Mouse (Mus musculus) MEL (cell line): ENCODE data around the gene Ak3. TPM values are rescaled to one million over a fixed set of nuclear protein-coding genes. Genes with fewer than 3 reads are reported as not detected.

ENCODE experiments used
- DNase-seq: peaks from one replicate; pipeline ENCODE4 v3.0.0; 2011; ENCODE audit warnings: low read depth, low spot score
- H3K27ac ChIP-seq: 2 replicates; pipeline ENCODE4 v1.5.1; 2012; ENCODE audit warnings: low read depth, mild to moderate bottlenecking, control low read depth, low read length, moderate library complexity; ENCODE audit not compliant: control insufficient read depth
- H3K27me3 ChIP-seq, 2 experiments: fragments of 150-350 bp in 1 of 2; sonication (generic) in 1 of 2; 2 replicates each; pipeline ENCODE4 v1.6.1; 2012; ENCODE audit warnings: low read length in 2 of 2, mild to moderate bottlenecking in 2 of 2, improper control_type of control experiment in 1 of 2, moderate library complexity in 1 of 2; ENCODE audit not compliant: insufficient read depth in 2 of 2, control insufficient read depth in 1 of 2
- H3K36me3 ChIP-seq, 2 experiments: 2 replicates each; pipeline ENCODE4 v1.6.1; 2012 to 2014; ENCODE audit warnings: low read length in 2 of 2, improper control_type of control experiment in 1 of 2, inconsistent platforms in 1 of 2, mild to moderate bottlenecking in 1 of 2; ENCODE audit not compliant: insufficient read depth in 2 of 2, control insufficient read depth in 1 of 2
- H3K4me1 ChIP-seq, 2 experiments: fragments of 150-350 bp in 1 of 2; sonication (generic) in 1 of 2; 2 replicates each; pipeline ENCODE4 v1.6.1; 2012; ENCODE audit warnings: low read length in 2 of 2, improper control_type of control experiment in 1 of 2, mild to moderate bottlenecking in 1 of 2; ENCODE audit not compliant: insufficient read depth in 2 of 2, control insufficient read depth in 1 of 2
- H3K4me3 ChIP-seq, 2 experiments: fragments of 150-350 bp in 1 of 2; sonication (generic) in 1 of 2; 2 replicates each; pipeline ENCODE4 v1.5.1; 2012; ENCODE audit warnings: low read depth in 2 of 2, low read length in 2 of 2, mild to moderate bottlenecking in 2 of 2, moderate library complexity in 2 of 2, control low read depth in 1 of 2, improper control_type of control experiment in 1 of 2; ENCODE audit not compliant: control insufficient read depth in 1 of 2, insufficient read depth in 1 of 2
- H3K79me2 ChIP-seq: 2 replicates; pipeline ENCODE4 v1.6.1; 2012; ENCODE audit warnings: mild to moderate bottlenecking, low read length, moderate library complexity; ENCODE audit not compliant: control insufficient read depth, poor library complexity, insufficient read depth
- H3K9ac ChIP-seq: 2 replicates; pipeline ENCODE4 v1.6.1; 2012; ENCODE audit warnings: low read depth, mild to moderate bottlenecking, control low read depth, low read length, moderate library complexity; ENCODE audit not compliant: control insufficient read depth, poor library complexity, severe bottlenecking
- H3K9me3 ChIP-seq: fragments of 150-350 bp; sonication (generic); replicated peaks from 2 replicates; pipeline ENCODE4 v1.6.1; 2012; ENCODE audit warnings: mild to moderate bottlenecking, low read length, improper control_type of control experiment, moderate library complexity; ENCODE audit not compliant: insufficient read depth
- BHLHE40 ChIP-seq: IDR thresholded peaks from 2 replicates; pipeline ENCODE4 v1.6.1; 2012; ENCODE audit warnings: low read depth, mild to moderate bottlenecking, inconsistent platforms, low read length, improper control_type of control experiment, borderline replicate concordance
- CHD1 ChIP-seq: IDR thresholded peaks from 2 replicates; pipeline ENCODE4 v1.6.1; 2012; ENCODE audit warnings: low read depth, mild to moderate bottlenecking, inconsistent platforms, low read length, improper control_type of control experiment
- CTCF ChIP-seq, 3 experiments: IDR thresholded peaks in 2 of 3; conservative IDR thresholded peaks in 1 of 3; 2 replicates each; pipeline ENCODE4 v1.5.1; 2011 to 2012; ENCODE audit warnings: low read length in 3 of 3, low read depth in 2 of 3, mild to moderate bottlenecking in 2 of 3, improper control_type of control experiment in 1 of 3, inconsistent platforms in 1 of 3, mixed read lengths in 1 of 3, moderate library complexity in 1 of 3; ENCODE audit not compliant: control insufficient read depth in 1 of 3, insufficient read depth in 1 of 3, poor library complexity in 1 of 3, severe bottlenecking in 1 of 3
- E2F4 ChIP-seq: IDR thresholded peaks from 2 replicates; pipeline ENCODE4 v1.6.1; 2011; ENCODE audit warnings: low read depth, low read length, improper control_type of control experiment, borderline replicate concordance
- ELF1 ChIP-seq: IDR thresholded peaks from 2 replicates; pipeline ENCODE4 v1.6.1; 2014; ENCODE audit warnings: low read depth, mild to moderate bottlenecking, inconsistent platforms, low read length, improper control_type of control experiment, moderate library complexity
- ETS1 ChIP-seq: IDR thresholded peaks from 2 replicates; pipeline ENCODE4 v1.6.1; 2012; ENCODE audit warnings: low read depth, mild to moderate bottlenecking, inconsistent platforms, low read length, improper control_type of control experiment, moderate library complexity
- GABPA ChIP-seq: IDR thresholded peaks from 2 replicates; pipeline ENCODE4 v1.6.1; 2012; ENCODE audit warnings: low read depth, mild to moderate bottlenecking, inconsistent platforms, low read length, improper control_type of control experiment, moderate library complexity
- MXI1 ChIP-seq: IDR thresholded peaks from 2 replicates; pipeline ENCODE4 v1.6.1; 2011; ENCODE audit warnings: mild to moderate bottlenecking, low read depth, low read length, improper control_type of control experiment
- MYC ChIP-seq: IDR thresholded peaks from 2 replicates; pipeline ENCODE4 v1.6.1; 2011; ENCODE audit warnings: low read depth, mild to moderate bottlenecking, low read length, improper control_type of control experiment, moderate library complexity
- POLR2A ChIP-seq, 2 experiments: IDR thresholded peaks; 2 replicates each; pipeline ENCODE4 v1.6.1; 2011 to 2012; ENCODE audit warnings: low read length in 2 of 2, mild to moderate bottlenecking in 2 of 2, control low read depth in 1 of 2, improper control_type of control experiment in 1 of 2, low read depth in 1 of 2, moderate library complexity in 1 of 2; ENCODE audit not compliant: control insufficient read depth in 1 of 2, insufficient read depth in 1 of 2, poor library complexity in 1 of 2
- POLR2AphosphoS2 ChIP-seq: IDR thresholded peaks from 2 replicates; pipeline ENCODE4 v1.6.1; 2011; ENCODE audit warnings: low read length, improper control_type of control experiment
- RAD21 ChIP-seq: IDR thresholded peaks from 2 replicates; pipeline ENCODE4 v1.6.1; 2011; ENCODE audit warnings: mild to moderate bottlenecking, low read depth, low read length, improper control_type of control experiment
- SIN3A ChIP-seq: IDR thresholded peaks from 2 replicates; pipeline ENCODE4 v1.6.1; 2012; ENCODE audit warnings: low read length, improper control_type of control experiment, inconsistent platforms
- SMC3 ChIP-seq: IDR thresholded peaks from 2 replicates; pipeline ENCODE4 v1.6.1; 2011; ENCODE audit warnings: low read depth, low read length, improper control_type of control experiment
- TAL1 ChIP-seq: IDR thresholded peaks from 2 replicates; pipeline ENCODE4 v1.6.1; 2012; ENCODE audit warnings: mild to moderate bottlenecking, inconsistent platforms, low read length, moderate library complexity, mixed read lengths
- TCF12 ChIP-seq: IDR thresholded peaks from 2 replicates; pipeline ENCODE4 v1.6.1; 2014; ENCODE audit warnings: low read depth, mild to moderate bottlenecking, inconsistent platforms, low read length, improper control_type of control experiment, moderate library complexity
- UBTF ChIP-seq: IDR thresholded peaks from 2 replicates; pipeline ENCODE4 v1.6.1; 2012; ENCODE audit warnings: low read depth, mild to moderate bottlenecking, inconsistent platforms, low read length, improper control_type of control experiment, moderate library complexity, borderline replicate concordance; ENCODE audit not compliant: insufficient read depth
- USF1 ChIP-seq: IDR thresholded peaks from 2 replicates; pipeline ENCODE4 v1.6.1; 2014; ENCODE audit warnings: low read depth, mild to moderate bottlenecking, inconsistent platforms, low read length, improper control_type of control experiment, moderate library complexity
- ZKSCAN1 ChIP-seq: IDR thresholded peaks from 2 replicates; pipeline ENCODE4 v1.6.1; 2012; ENCODE audit warnings: low read depth, mild to moderate bottlenecking, inconsistent platforms, low read length, improper control_type of control experiment, moderate library complexity
- polyA plus RNA-seq, 2 experiments: library from polyadenylated mRNA; stranded (reverse) in 1 of 2; unstranded in 1 of 2; fragments of >175 nt in 1 of 2; fragments of >200 nt in 1 of 2; gene quantifications; 2 replicates each; pipeline versions ENCODE4 v1.2.1 to v1.2.4; 2012; ENCODE audit warnings: low replicate concordance in 2 of 2, low read depth in 1 of 2; ENCODE audit not compliant: insufficient read length in 2 of 2, insufficient read depth in 1 of 2, missing spikeins in 1 of 2
- total RNA-seq: library from RNA; depleted of rRNA; stranded (reverse); fragments of 300-350 nt; gene quantifications from 2 replicates; pipeline ENCODE4 v1.2.3, GENCODE M21; 2012

Ak3 gene
- total and polyA plus RNA-seq, 3 experiments, result 47.3 to 86.3 (median 50.0) TPM

GRCm38 (mm10) chr19:29019647-29020046, 28.1 kb downstream of the Ak3 start:
- Histone ChIP-seq H3K4me1 (peaks cover 6 to 11% of the 10 kb centered on the region in 2 experiments), H3K36me3 (peaks cover 12 to 15% of the 10 kb centered on the region in 2 experiments), H3K9ac (no peak overlapping the region), H3K4me3 (no peak overlapping the region), H3K9me3 (no peaks in the 10 kb centered on the region), H3K27me3 (no peaks in the 10 kb centered on the region), H3K27ac (no peak overlapping the region), H3K79me2 (no peaks in the 10 kb centered on the region)
- TF ChIP-seq RAD21 (peak; percentile 24), CTCF (IDR thresholded peaks at IDR 0.05 in 2 of 3, conservative IDR thresholded peaks at IDR 0.05 in 1 of 3; ENCODE audit: control insufficient read depth in 1 of 3, insufficient read depth in 1 of 3, low read depth in 2 of 3, low read length in 3 of 3, poor library complexity in 1 of 3, severe bottlenecking in 1 of 3) (peak; percentile 61 to 69 (median 63)), BHLHE40 (no peak), UBTF (no peak), SMC3 (peak; percentile 35; the same call in 1 of the 2 replicates), CHD1 (no peak), MXI1 (no peak)
- peak; percentile 34 for DNase-seq

GRCm38 (mm10) chr19:29016786-29017185, 31.0 kb downstream of the Ak3 start:
- no peaks in the 10 kb centered on the region for H3K79me2 ChIP-seq
- H3K4me3 ChIP-seq, result no peak overlapping the region
- H3K9me3 ChIP-seq, result no peaks in the 10 kb centered on the region
- TF ChIP-seq TAL1 (no peak), USF1 (no peak), CTCF (IDR thresholded peaks at IDR 0.05 in 2 of 3, conservative IDR thresholded peaks at IDR 0.05 in 1 of 3; ENCODE audit: control insufficient read depth in 1 of 3, insufficient read depth in 1 of 3, low read depth in 2 of 3, low read length in 3 of 3, poor library complexity in 1 of 3, severe bottlenecking in 1 of 3) (no peak), TCF12 (no peak), SMC3 (no peak), BHLHE40 (no peak), MYC (no peak), E2F4 (no peak), GABPA (no peak), POLR2AphosphoS2 (no peak)
- TF ChIP-seq, all 39 proteins: peak for 0
- H3K36me3 ChIP-seq, result peaks cover 17 to 25% of the 10 kb centered on the region in 2 experiments
- H3K9ac ChIP-seq, result no peak overlapping the region
- H3K4me1 ChIP-seq, result peaks cover 6 to 8% of the 10 kb centered on the region in 2 experiments
- DNase-seq, result no peak
- H3K27me3 ChIP-seq, result no peaks in the 10 kb centered on the region
- H3K27ac ChIP-seq, result no peak overlapping the region

GRCm38 (mm10) chr19:29016204-29016765, 31.5 kb downstream of the Ak3 start:
- no peak for DNase-seq
- H3K36me3 ChIP-seq, result peaks cover 17 to 29% of the 10 kb centered on the region in 2 experiments
- H3K4me1 ChIP-seq, result peaks cover 6 to 8% of the 10 kb centered on the region in 2 experiments
- no peak overlapping the region for H3K4me3 ChIP-seq
- H3K27ac ChIP-seq, result 0 out of 2 replicates have a peak overlapping the region, but pooled peaks have one; percentile 34
- TF ChIP-seq TAL1, result no peak
- no peak for TF ChIP-seq CTCF (IDR thresholded peaks at IDR 0.05 in 2 of 3, conservative IDR thresholded peaks at IDR 0.05 in 1 of 3; ENCODE audit: control insufficient read depth in 1 of 3, insufficient read depth in 1 of 3, low read depth in 2 of 3, low read length in 3 of 3, poor library complexity in 1 of 3, severe bottlenecking in 1 of 3)
- no peak for TF ChIP-seq MXI1
- TF ChIP-seq SIN3A, result no peak
- TF ChIP-seq ETS1, result no peak
- TF ChIP-seq ELF1, result no peak
- no peak for TF ChIP-seq POLR2A (IDR thresholded peaks at IDR 0.05; ENCODE audit: control insufficient read depth in 1 of 2, insufficient read depth in 1 of 2, low read depth in 1 of 2, low read length in 2 of 2, poor library complexity in 1 of 2)
- TF ChIP-seq TCF12, result no peak
- no peak for TF ChIP-seq ZKSCAN1
- no peaks in the 10 kb centered on the region for H3K27me3 ChIP-seq
- no peaks in the 10 kb centered on the region for H3K79me2 ChIP-seq
- H3K9ac ChIP-seq, result no peak overlapping the region
- no peaks in the 10 kb centered on the region for H3K9me3 ChIP-seq
